Mouse (Mus musculus) neural tube, embryonic 10.5 days (tissue): ENCODE results near the gene Irgc1.
"Not testable (repeated sequence)": the region's sequence is repeated elsewhere in the genome, so short reads cannot be mapped to it uniquely, and the experiment has no call there.

ENCODE experiments used
- DNase-seq: peaks from one replicate; pipeline ENCODE4 v3.0.0-alpha.2; 2017; ENCODE audit warnings: low spot score; ENCODE audit errors: extremely low spot score

The Irgc1 gene

DNA sequence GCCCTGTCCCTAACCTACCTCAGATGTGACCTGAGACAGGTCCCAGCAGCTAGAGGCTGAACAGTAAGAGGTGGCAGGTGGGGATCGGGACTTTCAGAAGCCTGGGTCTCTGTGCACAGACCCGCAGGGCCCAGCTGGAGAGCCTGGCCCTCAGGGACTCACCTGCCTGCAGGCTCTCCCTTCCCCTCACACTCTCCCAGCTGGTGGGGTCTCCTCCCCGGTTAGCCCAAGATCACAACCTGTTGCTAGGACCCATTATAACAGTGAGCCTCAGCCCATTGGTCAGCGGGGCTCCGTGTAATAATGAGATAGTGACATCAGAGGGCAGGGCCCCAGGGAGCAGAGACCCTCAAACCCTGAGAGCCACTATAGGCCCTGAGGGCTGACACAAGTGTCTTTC is 16.8 kb downstream of the Irgc1 start:
- DNase-seq, result no peak

DNA sequence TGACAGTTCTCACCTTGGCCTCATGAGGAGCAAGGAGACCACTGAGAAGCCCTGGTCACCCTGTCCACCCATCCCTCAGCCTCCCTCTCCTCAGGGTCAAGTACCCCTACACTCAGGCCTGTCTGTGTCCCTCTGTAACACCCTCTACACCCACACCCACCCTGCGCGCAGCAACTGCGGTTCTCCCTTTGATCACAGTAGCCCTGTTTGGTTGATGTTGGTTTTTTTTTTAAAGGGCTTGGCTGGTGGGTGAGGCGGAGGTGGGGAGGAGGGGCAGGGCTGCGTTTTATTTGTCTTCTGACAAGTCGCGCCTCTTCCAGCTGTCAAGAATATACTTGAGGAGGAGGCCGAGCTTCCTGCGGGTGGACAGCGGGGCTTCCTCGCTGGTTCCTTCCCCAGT is 20.4 kb downstream of the Irgc1 start:
- DNase-seq, result no peak

DNA sequence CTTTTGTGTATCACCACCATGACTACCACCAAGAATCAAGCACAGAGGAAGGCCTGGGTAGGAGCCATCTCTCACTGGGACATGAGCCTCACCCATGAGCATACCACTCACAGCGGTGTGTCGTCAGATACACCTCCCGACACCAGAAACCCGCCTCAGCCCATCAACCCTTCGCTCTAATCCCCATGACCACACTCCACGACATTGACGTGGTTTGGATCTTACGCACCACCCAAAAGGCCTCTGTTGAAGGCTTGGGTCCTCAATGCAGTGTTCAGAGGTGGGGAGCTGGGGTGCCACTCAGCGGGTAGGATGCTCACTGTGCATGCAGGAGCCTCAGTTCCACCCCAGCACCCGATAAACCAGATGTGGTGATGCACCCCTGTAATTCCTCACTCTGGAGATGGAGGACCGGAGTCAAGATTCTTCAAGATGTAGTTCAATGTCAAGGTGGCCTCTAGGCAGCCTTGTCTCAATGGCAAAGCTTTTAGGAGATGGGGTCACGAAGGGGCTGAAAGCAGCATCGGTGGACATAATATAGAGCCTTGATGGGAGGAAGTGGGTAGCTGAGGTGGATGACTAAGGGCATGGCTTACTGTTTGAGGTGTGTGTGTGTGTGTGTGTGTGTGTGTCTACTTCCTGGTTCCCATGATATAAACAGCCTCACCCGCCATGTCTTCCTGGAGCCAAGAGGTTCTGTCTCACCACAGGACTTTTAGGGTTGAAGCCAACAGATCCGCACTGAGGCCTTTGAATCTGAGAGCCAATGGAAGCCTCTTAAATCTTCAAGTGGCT is 21.3 kb downstream of the Irgc1 start:
- DNase-seq, result no peak

GRCm38 (mm10) chr7:24429413-24430112 is 22.5 kb downstream of the Irgc1 start:
- no peak for DNase-seq

DNA sequence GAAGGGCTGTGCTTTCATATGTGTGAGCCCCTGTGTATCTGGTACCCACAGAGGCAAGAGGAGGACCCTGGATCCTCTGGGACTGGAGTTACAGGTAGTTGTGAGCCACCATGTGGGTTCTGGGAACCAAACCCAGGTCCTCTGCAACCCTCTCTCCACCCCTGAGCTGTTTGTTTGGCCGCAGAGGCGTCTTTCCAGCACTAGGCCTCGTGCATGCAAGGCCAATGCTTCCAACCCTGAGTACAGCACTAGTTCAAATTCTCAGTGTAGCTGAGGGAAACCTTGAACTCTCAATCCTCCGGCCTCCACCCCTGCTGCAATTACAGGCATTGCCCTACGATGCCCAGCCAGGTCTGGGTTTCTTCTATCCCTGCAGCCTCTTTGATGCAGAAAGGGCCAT is 23.4 kb downstream of the Irgc1 start:
- no peak for DNase-seq

GRCm38 (mm10) chr7:24427168-24427567 is 24.9 kb downstream of the Irgc1 start:
- no peak for DNase-seq

GRCm38 (mm10) chr7:24425919-24426318 is 26.2 kb downstream of the Irgc1 start:
- no peak for DNase-seq

DNA sequence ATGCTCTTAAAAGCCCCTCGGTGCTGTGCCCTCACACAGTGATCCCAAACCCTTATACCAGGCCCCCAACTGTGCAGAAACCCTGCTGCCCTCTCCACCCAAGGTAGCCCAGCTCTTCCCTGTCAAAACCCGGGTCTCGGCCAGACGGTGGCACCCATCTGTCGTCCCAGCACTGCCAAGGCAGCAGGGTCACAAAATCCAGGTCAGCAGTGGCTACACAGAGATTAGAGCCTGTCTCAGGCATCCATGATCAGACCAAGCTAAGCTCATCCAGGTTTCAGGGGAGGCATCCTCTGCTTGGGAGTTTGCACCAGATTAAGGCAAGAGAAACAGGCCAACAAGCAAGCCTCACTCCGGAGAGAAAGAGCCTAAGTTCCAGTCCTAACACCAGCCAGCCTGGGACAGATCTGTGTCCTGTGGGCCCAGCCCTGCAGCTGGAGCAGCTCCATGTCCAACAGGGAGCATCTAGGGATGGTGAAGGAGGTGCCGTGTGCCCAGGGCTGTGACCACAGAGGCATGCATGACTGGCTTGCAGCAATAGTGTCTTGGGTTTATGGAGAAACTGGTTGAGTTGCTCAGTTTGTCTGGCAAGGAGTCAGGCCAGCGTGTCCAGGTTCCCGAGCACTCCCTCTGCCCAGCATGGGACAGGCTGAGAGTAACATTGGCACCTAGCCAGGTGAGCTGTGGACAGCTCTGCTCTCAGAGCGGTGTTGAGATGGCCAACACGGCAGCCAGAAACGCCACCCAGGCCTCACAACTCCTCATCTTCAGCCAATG is 28.0 kb downstream of the Irgc1 start:
- DNase-seq, result no peak

DNA sequence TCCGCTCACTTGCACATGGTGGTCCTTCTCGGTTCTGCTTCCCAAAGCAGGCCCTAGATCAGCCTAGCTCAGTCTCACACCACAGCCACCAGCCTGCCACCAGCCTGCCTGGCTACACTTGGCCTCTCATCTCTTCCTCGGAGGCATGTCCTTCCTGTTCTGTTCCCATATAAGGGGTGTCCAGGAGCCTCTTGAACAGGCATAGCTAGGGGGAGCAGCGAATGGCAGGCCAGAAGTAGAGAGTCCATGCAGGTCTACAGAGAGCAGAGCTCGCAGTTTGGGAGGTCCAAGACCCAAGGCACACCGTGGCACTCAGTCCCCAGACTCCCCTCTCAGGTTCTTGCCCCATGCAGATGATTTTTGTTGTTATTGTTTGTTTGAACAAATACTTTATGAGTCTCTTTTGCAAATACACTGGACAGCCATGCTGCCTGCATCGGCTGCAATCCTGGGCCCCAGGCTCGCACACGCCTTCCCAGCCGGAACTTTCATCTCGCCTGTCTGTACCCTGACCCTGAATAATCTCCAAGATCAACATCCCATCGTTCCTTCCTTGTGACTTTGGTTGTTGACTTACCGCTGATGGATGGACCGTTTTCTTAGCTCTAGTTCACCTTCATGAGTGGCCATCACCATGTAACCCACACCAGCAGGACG is 28.9 kb downstream of the Irgc1 start:
- DNase-seq, result no peak

GRCm38 (mm10) chr7:24422251-24422650 is 29.8 kb downstream of the Irgc1 start:
- DNase-seq, result no peak

- DNase-seq, result no peak
Observed at GRCm38 (mm10) chr7:24421648-24422047, 30.4 kb downstream of the Irgc1 start.

DNA sequence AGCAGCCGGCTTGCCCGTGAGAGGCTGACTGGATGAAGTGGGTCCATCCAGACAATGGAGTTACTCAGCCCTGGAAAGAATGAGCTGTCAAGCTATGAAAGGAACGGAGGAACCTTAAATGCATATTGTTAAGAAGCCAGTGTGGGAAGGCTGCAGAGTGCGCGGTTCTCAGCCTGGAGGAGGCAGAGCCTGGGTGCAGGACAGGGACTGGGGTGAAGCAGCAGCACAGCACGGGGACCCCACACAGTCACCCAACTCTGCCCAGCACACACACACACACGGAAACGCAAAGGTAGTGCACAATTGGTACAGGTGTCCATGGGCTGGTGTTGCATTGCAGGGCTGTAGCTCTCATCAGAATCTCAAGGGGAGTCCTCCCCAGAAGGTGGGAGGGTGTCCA is 32.5 kb downstream of the Irgc1 start:
- no peak for DNase-seq

DNA sequence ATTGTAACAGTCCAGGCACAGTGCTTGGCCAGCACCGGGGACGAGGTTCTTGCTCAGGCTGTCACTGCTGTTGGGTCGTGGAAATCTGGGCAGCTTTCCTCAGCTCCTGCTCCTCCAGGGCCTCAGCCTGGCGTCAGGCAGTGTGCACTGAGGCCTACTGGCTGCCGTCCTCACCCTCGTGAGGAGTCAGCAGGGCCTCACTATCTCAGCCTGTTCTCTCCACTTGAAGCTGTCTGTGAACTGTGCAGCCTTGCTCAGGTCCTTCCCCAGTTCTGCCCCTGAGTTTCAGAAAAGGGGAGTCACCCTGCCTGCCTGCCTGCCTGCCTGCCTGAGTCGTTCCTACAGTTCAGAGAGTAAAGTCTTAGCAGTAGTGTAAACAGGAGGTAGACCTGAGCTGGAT is 36.8 kb downstream of the Irgc1 start:
- no peak for DNase-seq

DNA sequence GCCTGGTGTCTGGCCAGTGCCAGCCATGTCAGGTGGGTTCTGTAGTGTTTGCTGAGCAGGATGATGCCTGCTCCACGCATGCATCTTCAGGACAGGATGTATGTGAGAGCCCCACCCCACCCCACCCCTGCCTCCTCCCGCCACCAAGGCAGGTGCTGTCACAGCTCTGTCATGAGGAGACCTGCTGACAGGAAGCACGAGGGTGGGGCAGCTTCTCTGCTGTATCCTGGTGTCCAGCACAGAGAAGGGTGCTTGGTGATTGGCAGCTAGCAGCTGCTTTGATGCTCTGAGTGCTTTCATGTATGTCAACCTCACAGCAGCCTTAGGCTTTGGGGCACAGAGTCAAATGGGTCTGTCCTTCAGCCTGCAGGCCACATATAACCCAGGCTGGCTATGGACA is 38.5 kb downstream of the Irgc1 start:
- DNase-seq, result no peak

DNA sequence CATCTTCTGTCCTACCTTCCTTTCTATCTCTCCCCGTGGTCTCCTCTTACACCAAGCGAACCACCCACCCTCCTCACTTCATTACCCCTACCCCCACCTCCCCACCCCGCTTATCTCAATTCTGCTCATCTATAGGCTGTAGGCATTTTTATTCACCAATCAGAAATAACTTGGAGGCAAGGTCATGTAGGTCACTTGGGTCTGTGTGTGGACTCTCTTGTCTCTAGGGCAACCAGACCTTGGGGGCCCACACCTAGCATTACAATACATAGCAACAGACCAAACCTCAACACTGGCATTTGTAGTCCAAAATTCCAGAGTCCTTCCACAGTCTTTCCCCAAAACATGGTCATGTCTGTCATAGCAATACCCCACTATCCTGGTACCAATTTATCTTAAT is 41.3 kb downstream of the Irgc1 start:
- no peak for DNase-seq

DNA sequence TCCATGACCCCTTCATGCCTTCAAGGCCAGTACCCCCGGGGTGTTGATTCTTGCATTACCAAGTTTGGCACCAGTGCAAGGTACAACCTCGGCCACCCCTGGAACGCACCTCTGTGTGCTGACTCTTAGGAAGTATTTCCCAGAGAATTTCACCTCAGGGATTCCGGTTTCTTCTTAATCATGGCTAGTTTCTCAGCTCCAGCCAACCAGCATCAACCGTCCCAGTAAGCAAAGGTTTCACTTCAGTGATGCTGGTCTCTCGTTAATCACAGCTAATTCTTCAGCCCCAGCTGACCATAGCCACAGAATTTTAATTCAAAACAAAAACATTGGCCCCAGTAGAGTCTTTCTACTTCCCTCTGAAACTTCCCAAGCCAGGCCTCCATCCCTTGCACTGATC is 42.0 kb downstream of the Irgc1 start:
- DNase-seq, result no peak

DNA sequence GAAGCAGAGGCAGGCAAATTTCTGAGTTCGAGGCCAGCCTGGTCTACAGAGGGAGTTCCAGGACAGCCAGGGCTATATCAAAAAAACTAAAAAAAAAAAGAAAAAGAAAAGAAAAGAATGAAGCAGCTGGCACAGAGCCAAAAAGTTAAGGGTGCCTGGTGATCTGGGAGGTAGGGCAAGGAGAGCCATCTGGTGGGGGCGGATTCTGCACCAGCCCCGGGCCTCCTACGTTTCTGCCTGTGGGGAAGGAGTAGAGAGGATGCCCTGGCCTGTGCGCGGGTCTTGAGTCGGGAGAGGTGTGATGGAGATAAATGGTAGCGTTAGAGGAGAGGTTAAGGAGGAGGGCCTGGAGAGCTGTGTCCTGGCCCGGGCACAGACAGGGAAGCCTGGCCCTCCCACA is 43.9 kb downstream of the Irgc1 start:
- DNase-seq, result no peak

GRCm38 (mm10) chr7:24406528-24407344 is 45.4 kb downstream of the Irgc1 start:
- DNase-seq, result peak; percentile 56

DNA sequence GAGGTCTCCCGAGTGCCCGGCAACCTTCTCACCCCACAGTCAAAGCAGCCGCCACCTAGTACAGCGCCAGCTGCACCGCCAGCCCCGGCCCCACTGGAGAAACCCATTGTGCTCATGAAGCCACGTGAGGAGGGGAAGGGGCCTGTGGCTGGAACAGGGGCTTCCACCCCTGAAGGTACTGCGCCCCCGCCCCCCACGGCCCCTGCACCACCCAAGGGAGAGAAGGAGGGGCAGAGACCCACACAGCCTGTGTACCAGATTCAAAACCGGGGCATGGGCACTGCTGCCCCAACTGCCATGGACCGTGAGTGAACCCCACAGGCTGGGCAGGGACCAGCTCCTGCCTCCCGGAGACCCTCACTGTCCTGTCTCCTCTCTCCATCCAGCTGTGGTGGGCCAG is 46.4 kb downstream of the Irgc1 start:
- no peak for DNase-seq

DNA sequence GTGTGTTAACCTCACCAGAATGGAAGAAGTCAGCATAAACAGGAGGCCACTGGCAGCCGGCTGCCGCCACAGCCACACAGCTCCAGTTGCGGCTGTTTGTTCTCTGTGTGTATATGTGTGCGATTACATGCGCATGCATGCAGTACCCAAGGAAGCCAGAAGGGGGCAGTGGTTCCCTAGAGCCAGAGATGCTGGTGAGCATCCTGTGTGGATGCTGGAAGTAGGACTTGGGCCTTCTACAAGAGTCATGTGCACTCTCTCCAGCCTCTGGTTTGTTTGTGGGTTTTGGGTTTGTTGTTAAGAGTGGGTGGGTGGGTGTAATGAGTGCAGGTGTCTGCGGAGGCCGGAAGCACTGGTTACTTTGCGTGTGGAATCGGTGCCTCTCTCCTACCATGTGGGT is 49.2 kb downstream of the Irgc1 start:
- DNase-seq, result no peak

DNA sequence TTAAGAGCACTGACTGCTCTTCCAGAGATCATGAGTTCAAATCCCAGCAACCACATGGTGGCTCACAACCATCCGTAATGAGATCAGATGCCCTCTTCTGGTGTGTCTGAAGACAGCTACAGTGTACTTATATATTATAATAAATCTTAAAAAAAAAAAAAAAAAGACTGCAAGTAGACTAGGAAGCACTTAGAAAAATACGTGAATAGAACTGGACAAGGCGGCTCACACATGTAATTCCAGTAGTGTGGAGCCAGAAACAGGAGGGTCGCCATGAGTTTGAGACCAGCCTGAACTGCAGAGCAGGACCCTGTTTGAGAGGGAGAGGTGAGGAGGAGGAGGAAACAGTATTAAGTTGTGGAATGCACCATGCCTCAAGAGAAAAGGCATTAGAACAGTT is 51.6 kb downstream of the Irgc1 start:
- DNase-seq, result not testable (repeated sequence)
